ENCODE assay signal across 29 mouse cellular contexts in genomic region chr11:78770436-78770835, GRCm38 (mm10).
"Had no signal": no experiment of that assay in that cellular context is flagged by ENCODE, and none has a peak within 500 bp of the region (broad histone marks: within the 10 kb centered on the region; RNA-seq: fewer than 3 reads in every experiment).

No protein-coding gene starts in this region.

- H3K4me1 ChIP-seq: limb, embryonic 12.5 days; limb, embryonic 13.5 days; limb, embryonic 15.5 days; lung, embryonic 15.5 days; midbrain, embryonic 15.5 days had no signal

- H3K9me3 ChIP-seq: limb, embryonic 10.5 days; limb, embryonic 12.5 days; limb, embryonic 13.5 days; limb, embryonic 15.5 days; liver, embryonic 12.5 days; liver, embryonic 13.5 days; liver, embryonic 15.5 days; lung, embryonic 15.5 days; midbrain, embryonic 12.5 days; midbrain, embryonic 13.5 days; midbrain, embryonic 15.5 days; neural tube, embryonic 12.5 days had no signal

- ATAC-seq: liver, embryonic 12.5 days; liver, postnatal 0 days; lung, postnatal 0 days; midbrain, embryonic 13.5 days; midbrain, embryonic 15.5 days; midbrain, embryonic 16.5 days had no signal

- H3K4me3 ChIP-seq: left cerebral cortex, adult 2 months; limb, embryonic 10.5 days; limb, embryonic 12.5 days; limb, embryonic 13.5 days; limb, embryonic 15.5 days; liver, embryonic 12.5 days; liver, embryonic 13.5 days; liver, embryonic 15.5 days; lung, embryonic 15.5 days; midbrain, embryonic 12.5 days; midbrain, embryonic 13.5 days; midbrain, embryonic 15.5 days; myocyte; neural tube, embryonic 12.5 days had no signal

- H3K36me3 ChIP-seq: limb, embryonic 10.5 days; limb, embryonic 12.5 days; limb, embryonic 13.5 days; limb, embryonic 15.5 days; liver, embryonic 12.5 days; liver, embryonic 13.5 days; liver, embryonic 15.5 days; lung, embryonic 15.5 days; midbrain, embryonic 12.5 days; midbrain, embryonic 13.5 days; midbrain, embryonic 15.5 days; neural tube, embryonic 12.5 days had no signal

- H3K4me2 ChIP-seq: limb, embryonic 12.5 days; limb, embryonic 13.5 days; limb, embryonic 15.5 days; liver, embryonic 12.5 days; liver, embryonic 13.5 days; liver, embryonic 15.5 days; lung, embryonic 14.5 days; lung, embryonic 15.5 days; midbrain, embryonic 12.5 days; midbrain, embryonic 13.5 days; midbrain, embryonic 15.5 days; neural tube, embryonic 12.5 days had no signal

- DNase-seq: left cerebral cortex, postnatal 4 days; liver; liver, embryonic 13.5 days; liver, postnatal 0 days; lung, adult 18-20 months; lung, adult 2 months; lung, embryonic 14.5 days; lung, postnatal 10 days; lung, postnatal 14 days; lung, postnatal 36 days; lung, postnatal 4 days; midbrain, embryonic 14.5 days had no signal

- H3K27ac ChIP-seq: limb, embryonic 10.5 days; limb, embryonic 12.5 days; limb, embryonic 13.5 days; limb, embryonic 15.5 days; liver, embryonic 14.5 days; liver, embryonic 15.5 days; lung, embryonic 15.5 days; macrophage; midbrain, embryonic 12.5 days; midbrain, embryonic 13.5 days; midbrain, embryonic 15.5 days; neural tube, embryonic 12.5 days had no signal

- H3K9ac ChIP-seq: limb, embryonic 12.5 days; limb, embryonic 13.5 days; limb, embryonic 15.5 days; liver, embryonic 12.5 days; liver, embryonic 13.5 days; liver, embryonic 14.5 days; liver, embryonic 15.5 days; liver, postnatal 0 days; lung, embryonic 14.5 days; lung, embryonic 15.5 days; midbrain, embryonic 12.5 days; midbrain, embryonic 13.5 days; midbrain, embryonic 15.5 days; neural tube, embryonic 12.5 days had no signal

- H3K27me3 ChIP-seq: limb, embryonic 12.5 days; limb, embryonic 13.5 days; limb, embryonic 15.5 days; liver, embryonic 12.5 days; liver, embryonic 13.5 days; liver, embryonic 15.5 days; lung, embryonic 15.5 days; midbrain, embryonic 12.5 days; midbrain, embryonic 13.5 days; midbrain, embryonic 15.5 days; neural tube, embryonic 12.5 days had no signal
